Mouse (Mus musculus): ENCODE measurements at regions not wholly inside any gene's neighbourhood (a gene's known extent, or its start where the extent isn't known, plus 50 kb on each side); places are given as distances from the start of the nearest gene placed in this dataset.

- no peak for TF ChIP-seq CTCF (IDR thresholded peaks at IDR 0.05; ENCODE audit: insufficient read depth, low read depth, low read length)
- TF ChIP-seq POLR2A (IDR thresholded peaks at IDR 0.05; ENCODE audit: insufficient read depth, low read depth, low read length), result no peak
Observed at GRCm38 (mm10) chr7:70618270-70618669, 251.7 kb upstream of the Nr2f2 start.
